Mouse (Mus musculus) thymus, adult 18-20 months (tissue): ENCODE measurements around the gene Camsap2.

ENCODE experiments used
- DNase-seq, 2 experiments: peaks; one replicate each; pipeline ENCODE4 v3.0.0; 2022; ENCODE audit warnings: mixed read lengths in 2 of 2

The Camsap2 gene

DNA sequence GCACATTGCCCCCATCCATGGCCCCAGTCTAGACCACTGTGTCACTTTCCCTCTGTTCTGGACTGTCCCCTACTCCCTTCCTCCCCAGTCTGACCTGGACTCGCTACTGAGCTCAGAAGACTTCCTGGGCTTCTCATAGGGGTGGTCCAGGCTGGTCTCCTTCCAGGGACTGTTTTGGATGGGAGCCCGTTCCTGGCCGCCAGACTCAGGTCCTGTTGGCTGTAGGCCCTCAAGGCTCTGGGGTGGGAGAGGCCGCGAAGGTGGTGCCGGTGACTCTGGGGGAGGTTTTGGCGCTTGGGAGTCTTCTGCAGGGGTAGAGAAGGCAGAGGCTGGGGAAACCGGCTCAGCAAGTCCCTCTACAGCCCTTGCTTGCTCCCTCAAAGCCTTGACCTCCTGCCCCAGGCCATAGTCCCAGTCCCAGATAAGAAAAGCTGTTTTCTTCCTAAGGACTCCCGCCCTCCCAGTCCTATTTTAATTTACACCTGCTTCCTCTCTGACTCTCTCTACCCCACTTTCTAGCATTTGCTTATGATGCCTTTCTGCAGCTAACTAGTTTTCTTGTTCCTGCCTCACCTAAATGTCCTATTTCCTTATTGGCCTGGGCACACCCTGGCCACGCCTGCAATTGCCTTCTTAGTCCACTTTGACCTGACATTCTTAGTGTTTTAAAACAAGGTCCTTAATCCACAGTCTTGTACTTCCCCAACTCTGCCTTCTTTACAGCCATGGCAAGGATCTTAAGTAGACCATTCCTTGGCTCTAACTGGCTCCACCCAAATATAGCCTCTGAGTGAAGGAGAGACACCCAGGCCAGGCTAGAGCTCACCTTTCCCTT, 125.7 kb downstream of the Camsap2 start:
- no peak for DNase-seq
